Mouse (Mus musculus): ENCODE data around the gene Usp26. TPM values are rescaled to one million over a fixed set of nuclear protein-coding genes. Genes with fewer than 3 reads are reported as not detected.

The Usp26 gene
- not detected in 2 replicates for polyA plus RNA-seq (2012; ENCODE audit: insufficient read depth, insufficient read length, low replicate concordance, missing spikeins)

GRCm38 (mm10) chrX:51801133-51801532 is at the start of gene Usp26:
Gene Usp26 (minus strand): TSS chrX:51801233.
- no peak within 1 kb of the TSS for H3K4me3 ChIP-seq (ENCODE audit: insufficient read depth, low read depth, low read length)
- H3K27ac ChIP-seq (ENCODE audit: insufficient read depth, low read depth, low read length): no peak within 1 kb of the TSS
- 95% methylated on average over 6 of the region's 6 CpGs for WGBS
- H3K4me1 ChIP-seq (ENCODE audit: control insufficient read depth, insufficient read depth, low read length): no peaks in the 10 kb centered on the region
- TF ChIP-seq POLR2A (IDR thresholded peaks at IDR 0.05; ENCODE audit: insufficient read depth, low read depth, low read length) (no peak), CTCF (IDR thresholded peaks at IDR 0.05; ENCODE audit: insufficient read depth, low read depth, low read length) (no peak)

GRCm38 (mm10) chrX:51814466-51815247 is 13.6 kb upstream of the Usp26 start:
- no peak overlapping the region for H3K27ac ChIP-seq (ENCODE audit: insufficient read depth, low read depth, low read length)
- H3K4me1 ChIP-seq (ENCODE audit: control insufficient read depth, insufficient read depth, low read length): no peaks in the 10 kb centered on the region
- no peak overlapping the region for H3K4me3 ChIP-seq (ENCODE audit: insufficient read depth, low read depth, low read length)
- no peak for TF ChIP-seq CTCF (IDR thresholded peaks at IDR 0.05; ENCODE audit: insufficient read depth, low read depth, low read length)
- no peak for TF ChIP-seq POLR2A (IDR thresholded peaks at IDR 0.05; ENCODE audit: insufficient read depth, low read depth, low read length)
- WGBS: 46% methylated on average over 3 of the region's 3 CpGs

GRCm38 (mm10) chrX:51767457-51767856 is 33.6 kb downstream of the Usp26 start:
- H3K27ac ChIP-seq (ENCODE audit: insufficient read depth, low read depth, low read length): no peak overlapping the region
- no peaks in the 10 kb centered on the region for H3K4me1 ChIP-seq (ENCODE audit: control insufficient read depth, insufficient read depth, low read length)
- TF ChIP-seq CTCF (IDR thresholded peaks at IDR 0.05; ENCODE audit: insufficient read depth, low read depth, low read length) (no peak), POLR2A (IDR thresholded peaks at IDR 0.05; ENCODE audit: insufficient read depth, low read depth, low read length) (no peak)
- H3K4me3 ChIP-seq (ENCODE audit: insufficient read depth, low read depth, low read length): no peak overlapping the region
- WGBS: 12% methylated on average over 1 of the region's 1 CpGs

GRCm38 (mm10) chrX:51736450-51736849 is 64.6 kb downstream of the Usp26 start:
- 62% methylated on average over 2 of the region's 2 CpGs for WGBS
- Histone ChIP-seq H3K4me3 (ENCODE audit: insufficient read depth, low read depth, low read length) (no peak overlapping the region), H3K4me1 (ENCODE audit: control insufficient read depth, insufficient read depth, low read length) (no peaks in the 10 kb centered on the region), H3K27ac (ENCODE audit: insufficient read depth, low read depth, low read length) (no peak overlapping the region)
- TF ChIP-seq POLR2A (IDR thresholded peaks at IDR 0.05; ENCODE audit: insufficient read depth, low read depth, low read length): no peak
- TF ChIP-seq CTCF (IDR thresholded peaks at IDR 0.05; ENCODE audit: insufficient read depth, low read depth, low read length): no peak

- TF ChIP-seq CTCF (IDR thresholded peaks at IDR 0.05; ENCODE audit: insufficient read depth, low read depth, low read length): no peak
- Histone ChIP-seq H3K4me3 (ENCODE audit: insufficient read depth, low read depth, low read length) (no peak overlapping the region), H3K4me1 (ENCODE audit: control insufficient read depth, insufficient read depth, low read length) (no peaks in the 10 kb centered on the region), H3K27ac (ENCODE audit: insufficient read depth, low read depth, low read length) (no peak overlapping the region)
- WGBS: 59% methylated on average over 8 of the region's 8 CpGs
Measured at GRCm38 (mm10) chrX:51714086-51714745, 86.8 kb downstream of the Usp26 start.

GRCm38 (mm10) chrX:51712996-51713395 is 88.0 kb downstream of the Usp26 start:
- Histone ChIP-seq H3K4me1 (ENCODE audit: control insufficient read depth, insufficient read depth, low read length) (no peaks in the 10 kb centered on the region), H3K4me3 (ENCODE audit: insufficient read depth, low read depth, low read length) (no peak overlapping the region), H3K27ac (ENCODE audit: insufficient read depth, low read depth, low read length) (no peak overlapping the region)
- no peak for TF ChIP-seq CTCF (IDR thresholded peaks at IDR 0.05; ENCODE audit: insufficient read depth, low read depth, low read length)
- no peak for TF ChIP-seq POLR2A (IDR thresholded peaks at IDR 0.05; ENCODE audit: insufficient read depth, low read depth, low read length)
- 95% methylated on average over 1 of the region's 1 CpGs for WGBS

Other genes with a start within 250 kb of the Usp26 start
- gene Hs6st2, start 119.4 kb downstream of the Usp26 start, polyA plus RNA-seq (2012; ENCODE audit: insufficient read depth, insufficient read length, low replicate concordance, missing spikeins): not detected in 2 replicates
- gene 1700080O16Rik, start 171.5 kb upstream of the Usp26 start, polyA plus RNA-seq (2012; ENCODE audit: insufficient read depth, insufficient read length, low replicate concordance, missing spikeins): not detected in 2 replicates